Mouse (Mus musculus) testis, postnatal 14 days (tissue): Measurements from ENCODE around the gene Junb.

Experiments
- DNase-seq: peaks from one replicate; pipeline ENCODE4 v3.0.0; 2021; ENCODE audit warnings: low spot score

The Junb gene

DNA sequence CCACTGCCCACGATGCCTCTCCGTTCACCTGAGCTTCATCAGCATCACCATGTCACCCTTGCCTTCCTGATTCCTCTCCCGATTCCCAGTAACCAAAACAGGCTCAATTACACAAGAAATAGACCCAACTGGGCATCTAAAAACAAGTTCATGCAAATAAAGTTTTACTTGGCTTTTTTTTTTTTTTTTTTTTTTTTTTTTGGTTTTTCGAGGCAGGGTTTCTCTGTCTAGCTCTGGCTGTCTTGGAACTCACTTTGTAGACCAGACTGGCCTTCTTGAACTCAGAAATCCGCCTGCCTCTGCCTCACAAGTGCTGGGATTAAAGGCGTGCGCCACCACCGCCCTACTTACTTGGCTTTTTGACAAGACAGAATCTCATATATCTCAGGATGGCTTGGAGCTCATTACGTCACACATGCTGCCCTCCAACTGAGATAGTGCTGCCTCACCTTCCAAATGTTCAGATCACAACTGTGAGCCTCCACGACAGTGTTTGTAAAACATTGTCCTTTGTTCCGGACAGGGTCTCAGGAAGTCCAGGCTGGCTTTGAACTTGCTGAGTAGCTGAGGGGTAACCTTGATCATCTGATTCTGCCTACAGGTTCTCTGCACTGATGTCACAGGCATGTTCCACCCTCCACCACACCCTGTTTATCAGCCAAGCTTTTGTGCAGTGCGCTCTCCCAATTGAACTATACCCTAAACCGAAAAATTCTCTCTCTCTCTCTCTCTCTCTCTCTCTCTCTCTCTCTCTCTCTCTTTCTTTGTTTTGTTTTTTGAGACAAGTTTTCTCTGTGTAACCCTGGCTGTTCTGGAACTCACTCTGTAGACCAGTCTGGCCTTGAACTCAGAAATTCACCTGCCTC lies 40.7 kb downstream of the Junb start:
- no peak for DNase-seq

DNA sequence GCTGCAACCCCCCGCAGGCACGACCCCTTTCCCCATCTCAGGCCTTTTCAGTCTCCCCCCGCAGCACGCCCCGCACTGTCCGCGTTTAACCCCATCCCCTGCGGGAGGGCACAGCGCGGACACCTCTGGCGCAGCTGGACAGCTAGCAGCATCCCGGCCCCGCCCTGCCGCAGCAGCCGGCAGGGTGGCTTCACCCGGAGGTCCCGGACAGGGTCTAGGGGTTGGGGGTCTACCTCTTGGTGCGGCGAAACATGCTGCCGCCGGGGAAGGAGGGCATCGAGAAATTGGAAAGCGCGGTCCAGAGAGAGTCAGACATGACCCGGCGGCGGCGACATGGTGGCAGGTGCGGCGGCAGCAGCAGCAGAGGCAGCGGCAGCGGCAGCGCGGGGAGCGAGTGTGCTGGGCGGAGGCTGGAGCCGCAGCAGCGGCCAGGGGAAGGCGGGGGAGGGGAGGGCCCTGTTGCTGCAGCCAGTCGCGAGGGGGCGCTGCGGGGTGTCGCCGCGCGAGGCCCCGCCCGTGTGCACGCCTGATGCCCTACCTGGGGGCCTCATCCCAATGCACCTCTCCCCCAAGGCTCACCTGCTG lies 41.5 kb downstream of the Junb start, which contains the start of gene Mast1:
TSS of gene Mast1 (minus strand) at position 398 of the 585 bp plus-strand sequence.
- DNase-seq, result no peak

DNA sequence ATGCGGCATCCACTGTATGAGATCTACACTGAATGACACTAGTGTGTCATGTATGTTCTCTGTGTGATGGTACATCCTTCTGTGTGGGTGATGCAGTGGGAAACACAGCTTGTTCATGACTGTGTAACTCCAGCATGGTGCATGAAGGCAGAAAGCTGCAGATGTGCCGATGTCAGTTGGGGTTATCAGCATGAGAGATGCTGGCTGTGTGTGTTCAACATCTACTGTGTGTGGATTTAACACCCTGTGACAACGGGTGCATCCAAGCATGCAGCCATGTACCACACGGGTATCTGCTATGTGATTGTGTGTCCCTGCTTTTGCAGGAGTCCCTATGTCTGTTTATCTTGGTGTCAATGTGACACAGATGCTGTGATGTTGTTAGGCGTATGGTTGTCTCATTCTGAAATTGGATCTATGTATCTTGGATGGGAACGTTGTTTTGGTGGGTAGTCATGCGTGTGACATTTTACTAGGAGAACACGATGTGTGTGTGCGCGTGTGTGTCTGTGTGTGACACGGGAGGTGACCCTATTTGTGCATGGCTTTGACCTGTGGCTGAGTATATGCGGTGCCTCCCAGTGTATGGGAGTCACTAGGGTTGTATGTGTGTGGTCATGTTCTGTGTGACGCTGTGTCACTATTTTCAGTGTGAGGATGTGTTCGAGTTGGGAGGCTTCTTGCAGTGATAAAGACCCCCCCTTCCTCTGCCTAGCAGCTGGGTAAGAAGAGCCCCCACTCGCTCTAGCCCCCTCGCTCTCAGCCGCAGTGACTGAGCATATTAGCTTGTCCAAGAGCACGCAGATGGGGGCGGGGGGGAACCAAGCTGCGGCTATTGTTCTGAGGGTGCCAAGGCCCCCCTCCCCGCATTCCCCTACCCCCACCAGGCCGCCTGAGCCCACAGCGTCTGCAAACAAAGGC lies 42.2 kb downstream of the Junb start:
- DNase-seq, result no peak

DNA sequence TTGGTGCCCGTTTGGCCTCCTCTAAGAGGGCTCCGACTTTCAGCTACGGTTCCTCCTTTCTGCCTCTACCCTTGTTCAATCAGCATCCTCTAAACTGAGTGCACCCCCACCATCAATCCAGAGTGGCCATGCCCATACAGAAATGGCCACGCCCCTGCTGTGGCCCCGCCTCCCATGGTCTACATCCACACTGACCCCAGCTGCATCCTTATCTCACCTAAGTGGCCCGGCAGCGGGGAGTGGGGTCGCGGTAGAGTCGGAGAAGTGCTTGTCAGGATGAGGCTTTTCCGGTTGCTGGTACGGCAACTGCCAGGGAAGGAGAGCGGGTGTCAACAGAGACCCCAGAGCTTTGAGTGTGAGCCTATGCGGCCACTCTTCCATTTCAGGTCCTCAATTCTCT lies 43.0 kb downstream of the Junb start:
- no peak for DNase-seq

DNA sequence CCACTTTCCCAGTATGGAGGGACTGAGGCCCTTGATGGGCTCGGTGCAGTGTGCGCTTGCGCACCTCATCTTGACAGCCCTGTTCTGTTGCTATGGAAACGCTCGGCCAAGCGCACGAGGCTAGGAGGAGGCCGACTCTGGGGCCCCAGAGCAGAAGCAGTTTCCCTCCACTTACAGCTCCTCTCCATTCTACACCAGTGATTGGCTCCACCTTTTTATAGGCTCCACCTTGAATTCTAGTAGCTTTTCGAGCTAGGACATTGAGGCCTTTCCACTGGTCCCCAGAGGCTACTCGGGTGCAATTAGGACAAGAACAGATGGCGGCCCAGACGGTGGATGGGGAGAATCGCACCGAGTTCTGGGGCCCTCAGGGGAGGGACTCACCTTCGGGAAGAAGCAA lies 43.7 kb downstream of the Junb start:
- peak; percentile 66 for DNase-seq

DNA sequence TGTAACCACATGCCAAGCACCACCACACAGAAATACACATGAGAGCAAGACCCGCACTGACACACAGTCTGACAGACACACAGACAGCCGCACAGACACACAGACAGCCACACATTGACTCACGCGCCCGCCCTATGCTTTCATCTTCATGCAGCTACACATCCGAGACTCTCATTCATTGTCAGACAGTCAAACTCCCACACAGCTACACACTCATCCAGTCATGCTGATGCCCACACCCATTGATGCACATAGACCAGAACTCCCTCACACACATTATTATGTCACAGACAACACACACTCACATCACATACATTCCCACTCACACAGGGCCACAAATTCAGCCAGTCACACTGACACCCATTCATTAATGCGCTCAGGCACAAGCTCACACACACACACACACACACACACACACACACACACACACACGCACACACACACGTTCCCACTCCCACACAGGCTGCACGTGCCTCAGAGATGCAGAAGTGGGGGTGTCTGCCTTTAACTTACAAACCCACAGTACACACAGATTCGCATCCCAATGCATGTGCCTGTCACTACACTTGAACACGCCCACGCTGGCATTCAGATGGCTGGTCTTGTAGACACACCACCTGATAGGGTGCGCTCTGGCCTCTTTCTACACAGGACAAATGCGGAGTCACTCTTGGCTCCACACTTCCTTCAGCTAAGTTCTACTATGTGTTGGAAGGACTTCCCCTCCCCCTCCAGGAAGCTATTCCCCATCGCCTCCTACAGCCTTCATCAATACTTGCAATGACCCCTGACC lies 44.6 kb downstream of the Junb start:
- DNase-seq, result no peak

DNA sequence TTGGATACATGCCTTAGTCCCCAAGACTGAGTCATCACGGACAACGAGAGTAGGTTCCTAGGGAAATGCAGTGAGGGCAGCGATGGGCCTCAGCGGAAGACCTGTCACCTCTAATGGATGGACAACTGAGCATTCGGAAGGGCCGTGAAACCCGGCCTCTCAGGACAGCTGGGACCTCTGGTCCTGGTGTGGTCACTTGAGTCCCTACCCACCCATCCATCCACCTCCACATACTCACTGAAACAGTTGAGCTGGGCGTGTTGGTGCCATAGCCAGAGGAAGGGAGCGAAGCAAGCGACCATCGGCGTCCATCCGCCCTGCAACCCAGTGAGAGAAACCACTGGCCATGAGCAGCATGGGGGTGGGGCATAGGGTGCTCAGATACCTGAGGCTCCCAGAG lies 47.9 kb downstream of the Junb start:
- no peak for DNase-seq

DNA sequence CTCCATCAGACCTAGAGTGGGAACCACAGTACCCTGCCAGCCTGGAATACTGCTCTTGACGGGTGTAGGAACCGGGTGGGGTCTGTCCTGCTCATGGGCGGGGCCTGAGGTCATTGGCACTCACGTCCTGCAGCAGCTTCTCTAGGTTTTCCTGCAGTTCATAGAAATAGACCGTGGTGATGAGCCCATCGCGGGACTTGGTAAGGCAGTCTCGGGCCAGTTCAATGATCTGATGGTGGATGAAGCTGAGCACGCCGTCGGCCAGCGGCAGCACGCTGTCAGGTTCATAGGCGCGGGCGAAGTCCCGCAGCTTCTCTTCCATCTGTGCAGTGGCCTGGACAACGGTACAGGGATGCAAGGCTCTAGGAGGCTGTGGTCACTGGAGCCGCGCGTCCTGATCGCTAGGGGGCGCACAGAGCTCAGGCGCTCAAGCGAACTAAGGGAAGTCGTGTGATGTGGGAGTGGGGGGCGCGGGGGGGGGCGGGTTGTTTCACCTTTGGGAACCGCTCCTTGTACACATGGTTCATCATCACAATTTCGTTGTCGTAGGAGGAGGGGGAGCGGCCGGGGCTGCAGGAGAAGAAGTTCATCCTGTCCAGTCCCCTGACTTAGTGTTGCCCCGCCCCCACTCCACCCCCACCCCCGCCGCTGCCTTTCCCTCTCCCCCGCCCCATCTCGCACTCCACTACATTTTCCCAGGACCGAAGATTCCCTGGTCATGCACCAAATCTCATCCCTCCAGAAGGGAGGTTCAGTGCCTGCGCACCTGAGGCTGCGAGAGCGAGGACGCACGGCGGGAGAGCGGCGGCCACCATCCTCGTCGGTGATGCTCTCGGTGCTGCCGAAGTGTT lies 49.8 kb downstream of the Junb start:
- peak; percentile 68 for DNase-seq

DNA sequence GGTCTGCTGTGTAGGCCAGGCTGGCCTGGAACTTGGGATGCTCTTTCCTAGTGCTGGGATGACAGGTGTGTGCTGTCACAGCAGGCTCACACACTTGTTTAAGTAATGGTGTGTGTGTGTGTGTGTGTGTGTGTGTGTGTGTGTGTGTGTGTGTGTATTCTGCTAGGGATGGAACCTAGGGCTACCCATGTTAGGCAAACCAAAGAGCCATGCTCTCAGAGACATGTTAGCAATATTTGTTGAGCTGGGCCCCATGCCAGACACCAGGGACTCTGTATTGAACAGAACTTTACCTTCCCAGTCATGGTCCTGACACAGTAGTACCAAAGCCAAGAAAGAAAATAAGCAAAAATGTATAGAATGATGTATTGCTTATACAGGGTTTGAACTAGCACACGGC lies 51.0 kb downstream of the Junb start:
- no peak for DNase-seq

DNA sequence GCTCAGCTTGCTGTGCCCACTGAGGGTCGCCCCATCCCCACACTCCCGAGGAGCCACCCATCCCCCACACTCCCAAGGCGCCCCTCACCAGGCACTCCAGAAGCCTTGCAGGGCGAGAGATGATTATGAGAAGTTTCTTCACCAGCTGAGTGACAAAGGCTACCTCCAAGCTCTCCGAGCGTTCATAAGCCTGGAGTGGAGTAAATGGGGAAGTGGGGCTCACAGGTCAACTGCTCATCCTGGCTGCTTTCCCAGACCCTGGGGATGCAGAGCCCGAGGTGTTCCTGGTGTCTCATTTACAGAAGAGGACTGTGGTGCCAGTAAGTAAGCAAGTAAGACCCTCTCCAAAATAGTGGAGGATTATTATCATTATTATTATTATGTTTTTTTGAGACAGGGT lies 53.0 kb downstream of the Junb start:
- no peak for DNase-seq
